Mouse (Mus musculus) heart, postnatal 0 days (tissue): ENCODE measurements around the gene Serpinb1c. TPM values are rescaled to one million over a fixed set of nuclear protein-coding genes. Genes with fewer than 3 reads are reported as not detected.

ENCODE experiments used
- ATAC-seq: fragments of 200-750 bp; cut with Nextera tagmentation; 2 replicates; pipeline ENCODE4 v1.8.0; 2017; ENCODE audit warnings: low read depth, moderate number of reproducible peaks, moderate library complexity; ENCODE audit not compliant: insufficient read depth
- DNase-seq: peaks from one replicate; pipeline ENCODE4 v3.0.0-alpha.2; 2016; ENCODE audit warnings: low spot score
- H3K27ac ChIP-seq: fragments of 300-500 bp; sonication (generic); 2 replicates; pipeline ENCODE4 v1.5.1; 2014; ENCODE audit warnings: low read depth, mild to moderate bottlenecking
- H3K27me3 ChIP-seq: fragments of 300-500 bp; sonication (generic); 2 replicates; pipeline ENCODE4 v1.6.1; 2014; ENCODE audit warnings: low read length, mixed read lengths; ENCODE audit not compliant: control insufficient read depth, insufficient read depth
- H3K36me3 ChIP-seq: fragments of 300-500 bp; sonication (generic); replicated peaks from 2 replicates; pipeline ENCODE4 v1.6.1; 2014; ENCODE audit warnings: low read length, mixed read lengths; ENCODE audit not compliant: control insufficient read depth, insufficient read depth
- H3K4me1 ChIP-seq: fragments of 300-500 bp; sonication (generic); 2 replicates; pipeline ENCODE4 v1.6.1; 2014; ENCODE audit warnings: antibody characterized with exemption; ENCODE audit not compliant: control insufficient read depth, insufficient read depth
- H3K4me2 ChIP-seq: fragments of 300-500 bp; sonication (generic); 2 replicates; pipeline ENCODE4 v1.6.1; 2014; ENCODE audit warnings: low read depth, mild to moderate bottlenecking, low read length, moderate library complexity
- H3K4me3 ChIP-seq: fragments of 300-500 bp; sonication (generic); 2 replicates; pipeline ENCODE4 v1.5.1; 2014; ENCODE audit warnings: low read depth, low read length
- H3K9ac ChIP-seq: fragments of 300-500 bp; sonication (generic); replicated peaks from 2 replicates; pipeline ENCODE4 v1.6.1; 2014; ENCODE audit warnings: low read depth, low read length, mixed read lengths
- H3K9me3 ChIP-seq: fragments of 300-500 bp; sonication (generic); replicated peaks from 2 replicates; pipeline ENCODE4 v1.6.1; 2016; ENCODE audit warnings: low read length; ENCODE audit not compliant: control insufficient read depth
- CTCF ChIP-seq: IDR thresholded peaks from 2 replicates; pipeline ENCODE4 v1.5.1; 2016; ENCODE audit warnings: antibody characterized with exemption, control low read depth, low read depth
- EP300 ChIP-seq: IDR thresholded peaks from 2 replicates; pipeline ENCODE4 v1.6.1; 2016; ENCODE audit warnings: antibody characterized with exemption, low read depth
- WGBS: fragments of 180-500 bp; shearing (Covaris S2); extraction: QIAGEN DNeasy Blood & Tissue Kit; methylation state at CpG from one replicate; pipeline ENCODE4 v1.1.7; 2014; 5-methylcytosine and 5-hydroxymethylcytosine counted together
- polyA plus RNA-seq: library from polyadenylated mRNA; unstranded; fragments of >200 nt; fragmentation: Nextera tagmentation; extraction: Ambion mirVana; gene quantifications from 2 replicates; pipeline ENCODE4 v1.2.1, GENCODE M21; 2015
- total RNA-seq: library from RNA; depleted of rRNA; stranded (reverse); fragments of >200 nt; gene quantifications from 2 replicates; pipeline ENCODE4 v1.2.3, GENCODE M21; 2014; ENCODE audit warnings: low replicate concordance

The Serpinb1c gene
- total and polyA plus RNA-seq, 2 experiments from 2014 or later = 0.25 TPM; not detected in 1

- TF ChIP-seq CTCF (peak; percentile 82), EP300 (no peak)
- no peak overlapping the region for H3K27ac ChIP-seq
- no peaks in the 10 kb centered on the region for H3K36me3 ChIP-seq
- no peaks in the 10 kb centered on the region for H3K9me3 ChIP-seq
- 7% methylated on average over 7 of the region's 7 CpGs for WGBS
- H3K4me1 ChIP-seq = peaks cover 18% of the 10 kb centered on the region
- no peaks in the 10 kb centered on the region for H3K27me3 ChIP-seq
- ATAC-seq (no peak), DNase-seq (peak; percentile 62)
- H3K9ac ChIP-seq = no peak overlapping the region
- no peak overlapping the region for H3K4me2 ChIP-seq
- no peak overlapping the region for H3K4me3 ChIP-seq
Measured at GRCm38 (mm10) chr13:32851967-32852366, 46.0 kb downstream of the Serpinb1c start.

- H3K4me2 ChIP-seq = peak within 1 kb of the TSS; percentile 38
- no peaks in the 10 kb centered on the region for H3K36me3 ChIP-seq
- no peak within 1 kb of the TSS for H3K27ac ChIP-seq
- no peaks in the 10 kb centered on the region for H3K9me3 ChIP-seq
- 40% methylated on average over 10 of the region's 10 CpGs for WGBS
- peaks cover 18% of the 10 kb centered on the region for H3K4me1 ChIP-seq
- TF ChIP-seq CTCF (no peak), EP300 (no peak)
- DNase-seq = peak; percentile 63
- H3K4me3 ChIP-seq = no peak within 1 kb of the TSS
- H3K9ac ChIP-seq = no peak within 1 kb of the TSS
- peak; percentile 82 for ATAC-seq
- no peaks in the 10 kb centered on the region for H3K27me3 ChIP-seq
Measured at GRCm38 (mm10) chr13:32850668-32851404, 47.2 kb downstream of the Serpinb1c start, which contains the start of gene Serpinb1a. Gene Serpinb1a (minus strand): TSS chr13:32851185.

GRCm38 (mm10) chr13:32850156-32850555 is 47.9 kb downstream of the Serpinb1c start:
- ATAC-seq (no peak), DNase-seq (no peak)

GRCm38 (mm10) chr13:32849531-32850123 is 48.4 kb downstream of the Serpinb1c start:
- H3K4me2 ChIP-seq = peak overlapping the region; percentile 38; the same call in 1 of the 2 replicates
- peaks cover 18% of the 10 kb centered on the region for H3K4me1 ChIP-seq
- H3K36me3 ChIP-seq = no peaks in the 10 kb centered on the region
- no peak overlapping the region for H3K9ac ChIP-seq
- no peak overlapping the region for H3K4me3 ChIP-seq
- ATAC-seq (no peak), DNase-seq (no peak)
- H3K27me3 ChIP-seq = no peaks in the 10 kb centered on the region
- H3K9me3 ChIP-seq = no peaks in the 10 kb centered on the region
- TF ChIP-seq CTCF (no peak), EP300 (no peak)
- no peak overlapping the region for H3K27ac ChIP-seq

More at GRCm38 (mm10) chr13:32850156-32850555, 47.9 kb downstream of the Serpinb1c start:
- 62% methylated on average over 1 of the region's 1 CpGs for WGBS
- no peaks in the 10 kb centered on the region for H3K36me3 ChIP-seq
- TF ChIP-seq EP300 (no peak), CTCF (no peak)
- no peaks in the 10 kb centered on the region for H3K27me3 ChIP-seq
- no peak overlapping the region for H3K4me3 ChIP-seq
- peaks cover 18% of the 10 kb centered on the region for H3K4me1 ChIP-seq
- H3K4me2 ChIP-seq = peak overlapping the region; percentile 38
- no peaks in the 10 kb centered on the region for H3K9me3 ChIP-seq
- no peak overlapping the region for H3K27ac ChIP-seq
- H3K9ac ChIP-seq = no peak overlapping the region

GRCm38 (mm10) chr13:32849092-32849491 is 48.9 kb downstream of the Serpinb1c start:
- peaks cover 18% of the 10 kb centered on the region for H3K4me1 ChIP-seq
- DNase-seq = no peak
- TF ChIP-seq CTCF (no peak), EP300 (no peak)
- no peak overlapping the region for H3K4me3 ChIP-seq
- H3K27ac ChIP-seq = no peak overlapping the region
- no peaks in the 10 kb centered on the region for H3K9me3 ChIP-seq
- no peaks in the 10 kb centered on the region for H3K27me3 ChIP-seq
- H3K36me3 ChIP-seq = no peaks in the 10 kb centered on the region
- 39% methylated on average over 4 of the region's 4 CpGs for WGBS
- H3K4me2 ChIP-seq = no peak overlapping the region
- ATAC-seq = no peak
- no peak overlapping the region for H3K9ac ChIP-seq
